Mouse (Mus musculus) right cerebral cortex, postnatal 25 days (tissue): ENCODE data around the gene Aktip.
A peak's percentile ranks its signal among the peaks of the same experiment; 100 is the strongest.

Experiments used
- DNase-seq: peaks from one replicate; pipeline ENCODE4 v3.0.0; 2022

Aktip gene

GRCm38 (mm10) chr8:91117537-91117936 is 82.2 kb downstream of the Aktip start:
- no peak for DNase-seq

DNA sequence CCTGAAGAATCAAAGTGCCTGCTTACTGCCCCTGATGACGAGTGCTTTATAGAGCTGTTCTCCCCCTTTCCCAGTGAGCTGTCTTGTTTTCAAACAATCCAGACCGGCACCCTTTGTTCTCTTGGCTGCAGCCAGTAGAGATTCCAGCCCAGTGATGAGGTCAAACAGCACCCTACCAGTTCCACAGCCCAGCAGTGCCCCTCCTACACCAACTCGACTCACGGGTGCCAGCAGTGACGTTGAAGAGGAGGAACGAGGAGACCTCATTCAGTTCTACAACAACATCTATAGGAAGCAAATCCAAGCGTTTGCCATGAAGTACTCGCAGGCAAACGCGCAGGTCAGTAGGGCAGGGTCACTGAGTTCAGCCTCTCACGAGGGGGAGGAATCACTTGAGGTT is 84.9 kb downstream of the Aktip start:
- DNase-seq: no peak

DNA sequence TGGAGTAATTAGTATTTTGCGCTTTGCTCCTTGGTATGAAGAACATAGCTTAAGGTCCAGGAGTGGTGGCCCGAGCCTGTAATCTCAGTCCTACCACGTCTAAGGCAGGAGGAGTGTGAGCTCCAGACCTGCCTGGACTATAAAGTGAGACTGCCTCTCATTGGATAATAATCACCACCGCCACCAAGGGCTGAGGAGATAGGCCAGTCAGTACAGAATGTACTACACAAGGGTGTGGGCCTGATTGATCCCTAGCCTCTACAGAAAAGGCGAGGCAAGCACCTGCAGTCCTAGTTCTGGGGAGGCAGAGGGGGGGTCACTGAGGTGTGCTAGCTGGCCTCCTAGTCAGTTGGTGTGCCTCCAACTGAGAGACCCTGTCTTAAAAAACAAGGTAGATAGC is 85.3 kb downstream of the Aktip start:
- no peak for DNase-seq

DNA sequence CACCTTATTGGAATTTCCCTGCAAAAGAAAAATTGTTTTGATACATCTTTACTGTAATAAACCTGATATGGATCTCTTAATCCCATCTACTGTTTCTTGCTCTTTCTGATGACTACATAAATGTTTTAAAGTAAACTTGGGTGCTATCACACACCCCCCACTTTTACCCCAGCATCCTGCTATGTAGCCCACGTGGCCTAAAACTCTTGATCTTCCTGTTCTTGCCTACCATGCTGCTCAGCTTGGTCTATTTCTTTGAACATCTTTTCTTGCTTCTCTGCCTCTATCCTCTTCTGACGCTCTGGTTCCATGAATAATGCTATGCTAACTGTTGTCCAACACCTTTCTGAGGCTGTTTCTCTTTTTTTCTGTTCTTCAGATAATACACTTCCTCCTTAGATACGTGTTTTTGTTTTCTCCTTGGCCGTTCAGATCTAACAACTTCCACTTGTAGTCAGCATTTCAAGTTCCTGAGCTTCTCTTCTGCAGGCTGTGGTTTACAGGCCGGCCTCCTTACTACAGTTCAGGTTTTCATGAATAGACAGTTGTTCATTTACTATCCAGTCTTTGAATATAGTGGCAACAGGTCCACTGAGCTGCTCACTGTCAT is 87.8 kb downstream of the Aktip start:
- DNase-seq: no peak

DNA sequence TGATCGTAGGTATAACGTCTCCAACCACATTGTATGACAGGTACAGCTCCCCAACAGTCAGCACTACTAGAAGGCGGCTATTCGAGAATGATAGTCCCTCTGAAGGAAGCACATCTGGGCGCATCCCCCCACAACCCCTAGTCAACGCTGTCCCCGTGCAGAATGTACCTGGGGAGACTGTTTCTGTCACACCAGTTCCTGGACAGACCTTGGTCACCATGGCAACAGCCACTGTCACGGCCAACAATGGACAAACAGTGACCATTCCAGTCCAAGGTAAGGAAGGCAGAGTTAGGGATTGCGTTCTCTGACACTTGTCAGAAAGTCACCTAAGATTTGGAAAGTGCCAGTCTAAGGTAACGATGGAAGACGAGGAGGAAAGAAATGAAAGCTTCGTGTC is 93.5 kb downstream of the Aktip start:
- DNase-seq: no peak

- no peak for DNase-seq
Measured at GRCm38 (mm10) chr8:91098106-91098505, 101.7 kb downstream of the Aktip start.

DNA sequence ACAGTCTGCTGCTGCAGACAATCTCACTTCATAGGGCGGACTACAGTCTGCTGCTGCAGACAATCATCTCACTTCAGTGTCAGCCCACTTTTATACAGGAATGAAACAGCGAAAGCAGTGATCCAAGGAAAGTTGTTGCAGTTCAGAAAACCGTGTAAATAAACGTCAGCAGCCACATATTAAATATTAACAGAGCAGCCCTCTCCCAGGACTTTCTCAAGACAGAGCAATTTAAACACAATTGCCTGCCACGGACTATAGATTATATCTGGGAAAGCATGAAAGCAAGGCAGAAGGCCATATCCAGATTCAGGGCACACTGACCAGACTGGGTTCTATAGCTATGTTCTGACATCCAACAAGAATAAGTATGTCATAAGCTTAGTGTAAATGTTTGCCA is 105.6 kb downstream of the Aktip start:
- no peak for DNase-seq

DNA sequence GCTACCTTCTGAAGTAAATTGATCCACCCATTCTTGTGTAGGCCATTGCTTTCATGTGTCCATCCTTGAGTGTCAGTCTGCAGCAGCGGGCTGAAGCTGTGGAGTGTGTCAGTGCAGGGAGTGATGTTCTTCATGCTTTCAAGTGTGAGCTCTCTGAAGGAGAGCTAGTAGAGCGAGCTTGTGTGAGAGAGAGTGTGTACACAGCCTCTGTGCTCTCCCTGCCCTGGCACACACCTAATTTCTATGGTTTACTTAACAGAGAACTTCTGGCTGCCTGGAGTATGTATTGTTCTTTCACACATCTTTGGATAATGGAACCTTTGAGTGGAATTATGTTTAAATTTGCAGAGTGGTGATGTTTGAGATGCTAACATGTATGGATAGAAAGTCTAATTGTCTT is 110.2 kb downstream of the Aktip start:
- no peak for DNase-seq

DNA sequence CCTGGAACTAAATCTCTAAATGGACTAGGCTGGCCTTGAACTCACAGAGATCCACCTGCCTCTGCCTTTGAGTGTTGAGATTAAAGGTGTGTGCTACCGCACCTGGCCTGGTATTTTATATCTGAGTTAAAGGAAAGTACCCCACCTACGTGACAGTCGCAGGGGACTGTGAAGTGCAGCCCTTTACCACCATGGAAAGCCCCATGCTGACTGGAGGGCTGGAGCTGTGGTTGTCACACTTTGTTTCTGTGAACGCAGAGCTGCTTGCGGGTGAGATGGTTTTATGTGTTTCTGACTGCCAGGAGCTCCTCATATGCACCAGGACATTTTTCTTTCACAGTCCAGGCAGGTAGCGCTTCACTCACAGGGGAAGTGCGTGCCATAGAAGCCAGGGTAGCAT is 111.3 kb downstream of the Aktip start:
- DNase-seq: no peak

- no peak for DNase-seq
Measured at GRCm38 (mm10) chr8:91082428-91082827, 117.3 kb downstream of the Aktip start.

- no peak for DNase-seq
Measured at GRCm38 (mm10) chr8:91081911-91082310, 117.9 kb downstream of the Aktip start.

DNA sequence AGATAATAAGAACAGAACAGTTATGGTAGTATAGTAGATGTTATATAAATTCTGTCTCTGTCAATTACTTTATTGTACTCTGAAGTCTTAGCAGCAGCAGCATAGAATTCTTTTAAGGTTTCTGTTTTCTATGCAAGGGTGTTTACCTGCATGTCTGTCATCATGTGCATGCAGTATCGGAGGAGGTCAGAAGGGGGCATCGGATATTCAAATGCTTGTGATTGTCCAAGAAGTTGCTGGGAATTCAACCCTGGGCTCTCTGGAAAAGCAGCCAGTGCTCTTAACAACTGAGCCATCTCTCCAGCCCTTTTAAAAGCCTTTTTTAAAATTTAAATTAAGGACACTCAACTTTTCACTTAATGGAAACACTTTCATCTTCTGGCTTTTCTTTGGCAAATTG is 120.1 kb downstream of the Aktip start:
- DNase-seq: no peak

GRCm38 (mm10) chr8:91077077-91077867 is 122.5 kb downstream of the Aktip start:
- no peak for DNase-seq

- peak; percentile 55 for DNase-seq
Measured at GRCm38 (mm10) chr8:91070275-91070859, 129.4 kb downstream of the Aktip start.

DNA sequence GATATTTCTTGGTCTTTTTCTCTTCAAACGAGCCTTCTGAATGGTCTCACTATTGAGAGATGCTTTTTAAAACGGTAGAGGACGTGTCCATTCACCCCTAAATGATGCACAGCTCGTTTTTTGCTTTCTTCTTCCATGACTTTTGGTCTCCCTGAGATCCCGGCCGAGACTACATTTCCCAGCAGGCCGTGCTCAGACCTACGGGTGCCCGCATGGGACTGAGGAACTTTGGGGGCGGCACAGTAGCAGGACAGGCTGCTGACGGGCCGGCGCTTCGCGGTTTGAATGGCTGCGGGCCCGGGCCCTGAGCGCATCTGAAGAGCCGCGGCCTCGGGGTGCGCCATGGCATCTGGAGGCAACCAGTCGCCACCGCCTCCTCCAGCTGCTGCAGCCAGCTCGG is 129.9 kb downstream of the Aktip start, which contains the start of gene Rbl2:
Gene Rbl2 (plus strand): TSS at position 224 of the 400 bp plus-strand sequence.
- DNase-seq: peak; percentile 97

GRCm38 (mm10) chr8:91069407-91069806 is 130.4 kb downstream of the Aktip start:
- no peak for DNase-seq

GRCm38 (mm10) chr8:91065179-91065578 is 134.6 kb downstream of the Aktip start:
- DNase-seq: no peak
